Mouse (Mus musculus) layer of hippocampus, adult 18-20 months (tissue): ENCODE data around the gene Zfp286. TPM values are rescaled to one million over a fixed set of nuclear protein-coding genes. Genes with fewer than 3 reads are reported as not detected.

Experiments
- DNase-seq, 2 experiments: peaks; one replicate each; pipeline ENCODE4 v3.0.0; 2022; ENCODE audit warnings: low spot score in 2 of 2
- total RNA-seq, 2 experiments: library from RNA; stranded (reverse); gene quantifications; 2 replicates each; pipeline ENCODE4 v1.2.3; 2021

The Zfp286 gene
- total RNA-seq, 2 experiments from 2014 or later: 19.4 to 19.7 TPM

GRCm38 (mm10) chr11:62710657-62711056 is 78.6 kb downstream of the Zfp286 start:
- no peak for DNase-seq

- DNase-seq: no peak
These were observed 81.0 kb downstream of the Zfp286 start for GRCm38 (mm10) chr11:62708252-62708651.

DNA sequence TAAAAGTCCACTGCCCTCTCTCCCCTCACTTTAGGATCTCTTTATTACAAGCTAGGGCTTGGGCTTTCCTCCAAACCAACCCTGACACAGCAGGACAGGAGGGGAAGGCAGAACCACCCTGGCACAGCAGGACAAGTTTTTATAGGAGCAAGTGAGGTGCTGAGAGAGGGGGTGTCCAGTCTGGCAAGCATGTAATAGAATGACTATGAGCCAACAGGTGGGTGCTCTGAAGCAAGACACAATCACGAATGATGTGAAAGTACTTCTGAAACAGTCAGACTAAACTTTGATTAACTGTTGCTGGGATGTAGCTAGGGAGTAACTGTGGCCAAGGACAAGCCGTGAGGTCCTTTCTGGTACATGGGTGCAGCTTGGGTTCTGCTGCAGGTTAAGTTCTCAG is 83.1 kb downstream of the Zfp286 start:
- no peak for DNase-seq

Other genes starting within 250 kb of the Zfp286 start
- 1,000 to 10,000 TPM; 1,877 to 1,910 TPM for gene Ubb, start 238.3 kb downstream of the Zfp286 start, total RNA-seq
- 10 to 100 TPM; 12.8 to 14.9 TPM for gene Trpv2, start 215.0 kb downstream of the Zfp286 start, total RNA-seq
- gene Lrrc75a, start 140.9 kb downstream of the Zfp286 start, total RNA-seq: 1 to 10 TPM; 8.5 to 8.7 TPM
- 10 to 100 TPM; 14.2 to 15.9 TPM for gene Mmgt2, start 140.8 kb downstream of the Zfp286 start, total RNA-seq
- 10 to 100 TPM; 15.1 to 16.0 TPM for gene Zfp287, start 57.6 kb downstream of the Zfp286 start, total RNA-seq
- gene Gm10428, start 36.4 kb downstream of the Zfp286 start, total RNA-seq: not detected
- gene Trim16, start 30.8 kb upstream of the Zfp286 start, total RNA-seq: 1 to 10 TPM; 1.4 TPM
- gene Fbxw10, start 57.6 kb upstream of the Zfp286 start, total RNA-seq: 1 to 10 TPM; 1.1 to 1.4 TPM
- 10 to 100 TPM; 35.9 to 37.4 TPM for gene Tvp23b, start 90.0 kb upstream of the Zfp286 start, total RNA-seq
- not detected for gene Cdrt4, start 161.7 kb upstream of the Zfp286 start, total RNA-seq